Mouse (Mus musculus) lung, postnatal 0 days (tissue): ENCODE results near the gene Cd300c.

ENCODE experiments used
- CTCF ChIP-seq: IDR thresholded peaks from 2 replicates; pipeline ENCODE4 v1.5.1; 2016; ENCODE audit warnings: antibody characterized with exemption, mild to moderate bottlenecking
- EP300 ChIP-seq: IDR thresholded peaks from 2 replicates; pipeline ENCODE4 v1.6.1; 2016; ENCODE audit warnings: antibody characterized with exemption, mild to moderate bottlenecking, control low read depth

GRCm38 (mm10) chr11:114968752-114969207, at the start of gene Cd300c:
- TF ChIP-seq EP300 (no peak), CTCF (no peak)
